Mouse (Mus musculus) C2C12 (cell line): Measurements from ENCODE around the gene Mprip.

Source experiments
- CEBPB ChIP-seq: IDR thresholded peaks from one replicate; pipeline ENCODE4 v1.6.1; 2011; ENCODE audit warnings: low read depth, mild to moderate bottlenecking, control low read depth, moderate library complexity
- CTCF ChIP-seq: IDR thresholded peaks from one replicate; pipeline ENCODE4 v1.5.1; 2011; ENCODE audit not compliant: control insufficient read depth, insufficient read depth, insufficient read length
- MYOG ChIP-seq: IDR thresholded peaks from one replicate; pipeline ENCODE4 v1.6.1; 2011; ENCODE audit not compliant: control insufficient read depth, insufficient read length; ENCODE audit errors: extremely low read depth

DNA sequence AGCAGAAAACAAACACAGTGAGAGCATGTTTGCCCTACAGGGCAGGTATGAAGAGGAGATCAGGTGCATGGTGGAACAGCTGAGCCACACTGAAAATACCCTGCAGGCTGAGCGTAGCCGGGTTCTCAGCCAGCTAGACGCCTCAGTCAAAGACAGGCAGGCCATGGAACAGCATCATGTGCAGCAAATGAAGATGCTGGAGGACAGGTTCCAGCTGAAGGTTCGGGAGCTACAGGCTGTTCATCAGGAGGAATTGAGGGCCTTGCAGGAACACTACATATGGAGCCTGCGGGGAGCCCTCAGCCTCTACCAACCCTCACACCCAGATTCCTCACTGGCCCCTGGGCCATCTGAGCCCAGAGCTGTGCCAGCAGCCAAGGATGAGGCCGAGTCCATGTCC is 99.7 kb downstream of the Mprip start:
- TF ChIP-seq CTCF (no peak), MYOG (no peak), CEBPB (no peak)
